Mouse (Mus musculus) lung, adult 2 months (tissue): ENCODE results near the gene Cdcp2.

Experiments used
- CTCF ChIP-seq: fragments of 200-500 bp; IDR thresholded peaks from 2 replicates; pipeline ENCODE4 v1.5.1; 2011; ENCODE audit warnings: mild to moderate bottlenecking, low read length, control low read depth; ENCODE audit not compliant: insufficient read depth
- POLR2A ChIP-seq: fragments of 200-500 bp; IDR thresholded peaks from 2 replicates; pipeline ENCODE4 v1.6.1; 2011; ENCODE audit warnings: low read depth, mild to moderate bottlenecking, control low read depth, low read length, borderline replicate concordance; ENCODE audit errors: extremely low read depth

DNA sequence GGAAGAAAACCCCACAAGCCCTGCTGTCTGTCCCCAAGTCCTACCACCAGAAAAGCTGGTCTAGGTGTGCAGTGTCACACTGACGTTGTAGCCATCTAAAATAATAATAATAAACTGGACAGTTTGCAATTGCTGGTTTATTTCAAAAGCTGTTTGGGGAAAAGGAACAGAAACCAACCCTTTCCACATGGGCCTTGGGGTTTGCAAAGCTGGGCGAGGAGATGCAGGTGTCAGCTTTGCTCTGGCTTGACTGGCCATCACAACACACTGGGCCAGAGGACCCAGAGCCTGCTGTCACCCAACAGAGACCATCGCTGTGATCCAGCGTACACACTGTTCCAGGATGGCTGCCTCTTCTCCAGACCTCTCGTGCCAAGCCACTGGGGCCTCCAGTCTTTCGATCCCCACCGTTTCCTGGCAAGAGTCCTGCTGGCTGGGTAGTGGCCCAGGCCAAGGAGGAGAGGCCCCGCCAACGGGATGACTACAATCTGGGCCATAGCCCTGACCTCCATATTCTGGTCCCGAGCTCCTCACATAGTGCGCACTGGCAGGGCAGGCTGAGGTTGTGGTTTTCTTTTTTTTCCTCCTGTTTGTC, 48.0 kb upstream of the Cdcp2 start:
- TF ChIP-seq POLR2A: no peak
- TF ChIP-seq CTCF: no peak
